Mouse (Mus musculus) myocyte (in vitro differentiated cells): Measurements from ENCODE around the gene Palm3. TPM values are rescaled to one million over a fixed set of nuclear protein-coding genes. Genes with fewer than 3 reads are reported as not detected.
A peak's percentile ranks its signal among the peaks of the same experiment; 100 is the strongest.

Source experiments
- H3K27me3 ChIP-seq: one replicate; pipeline ENCODE4 v1.6.1; 2011; ENCODE audit not compliant: control insufficient read depth, insufficient read depth, insufficient read length
- H3K36me3 ChIP-seq: one replicate; pipeline ENCODE4 v1.6.1; 2011; ENCODE audit not compliant: control insufficient read depth, insufficient read depth
- H3K4me2 ChIP-seq: one replicate; pipeline ENCODE4 v1.6.1; 2011; ENCODE audit warnings: low read depth, control low read depth
- H3K4me3 ChIP-seq: one replicate; pipeline ENCODE4 v1.5.1; 2011; ENCODE audit warnings: mild to moderate bottlenecking, control low read depth, moderate library complexity
- H3K79me2 ChIP-seq: one replicate; pipeline ENCODE4 v1.6.1; 2011; ENCODE audit not compliant: control insufficient read depth, insufficient read depth
- H3ac ChIP-seq: one replicate; pipeline ENCODE4 v1.6.1; 2011; ENCODE audit not compliant: control insufficient read depth, insufficient read length
- CEBPB ChIP-seq: IDR thresholded peaks from 2 replicates; pipeline ENCODE4 v1.6.1; 2011; ENCODE audit warnings: mild to moderate bottlenecking, moderate library complexity; ENCODE audit not compliant: poor library complexity, insufficient read depth, severe bottlenecking
- E2F4 ChIP-seq: IDR thresholded peaks from one replicate; pipeline ENCODE4 v1.6.1; 2011; ENCODE audit warnings: mild to moderate bottlenecking, control low read depth, moderate library complexity; ENCODE audit not compliant: insufficient read depth
- MAX ChIP-seq: IDR thresholded peaks from one replicate; pipeline ENCODE4 v1.6.1; 2011; ENCODE audit warnings: low read depth, mild to moderate bottlenecking, control low read depth
- MYOD1 ChIP-seq, 3 experiments: IDR thresholded peaks; one replicate each; pipeline ENCODE4 v1.6.1; 2011; ENCODE audit warnings: control low read depth in 2 of 3, low read depth in 2 of 3, mild to moderate bottlenecking in 2 of 3, moderate library complexity in 1 of 3; ENCODE audit not compliant: insufficient read length in 2 of 3, control insufficient read depth in 1 of 3
- MYOG ChIP-seq, 3 experiments: IDR thresholded peaks; one replicate each; pipeline ENCODE4 v1.6.1; 2011; ENCODE audit warnings: control low read depth in 2 of 3, low read depth in 2 of 3, mild to moderate bottlenecking in 2 of 3; ENCODE audit not compliant: insufficient read length in 2 of 3, control insufficient read depth in 1 of 3, insufficient read depth in 1 of 3
- POLR2A ChIP-seq: IDR thresholded peaks from one replicate; pipeline ENCODE4 v1.6.1; 2011; ENCODE audit warnings: low read depth, mild to moderate bottlenecking, control low read depth, moderate library complexity; ENCODE audit not compliant: insufficient read length
- POLR2AphosphoS2 ChIP-seq: IDR thresholded peaks from one replicate; pipeline ENCODE4 v1.6.1; 2011; ENCODE audit warnings: low read depth, control low read depth; ENCODE audit not compliant: insufficient read length
- REST ChIP-seq: IDR thresholded peaks from one replicate; pipeline ENCODE4 v1.6.1; 2011; ENCODE audit warnings: mild to moderate bottlenecking, control low read depth, moderate library complexity; ENCODE audit not compliant: insufficient read depth, insufficient read length
- SRF ChIP-seq: IDR thresholded peaks from one replicate; pipeline ENCODE4 v1.6.1; 2011; ENCODE audit warnings: low read depth; ENCODE audit not compliant: control insufficient read depth, insufficient read length
- TCF12 ChIP-seq: IDR thresholded peaks from one replicate; pipeline ENCODE4 v1.6.1; 2011; ENCODE audit warnings: mild to moderate bottlenecking, control low read depth; ENCODE audit not compliant: poor library complexity, insufficient read depth, severe bottlenecking
- TCF3 ChIP-seq: IDR thresholded peaks from one replicate; pipeline ENCODE4 v1.6.1; 2011; ENCODE audit warnings: low read depth, control low read depth; ENCODE audit not compliant: insufficient read length
- USF1 ChIP-seq: IDR thresholded peaks from one replicate; pipeline ENCODE4 v1.6.1; 2011; ENCODE audit warnings: low read depth, mild to moderate bottlenecking, control low read depth, moderate library complexity
- polyA plus RNA-seq: library from polyadenylated mRNA; unstranded; fragments of >200 nt; fragmentation: generic; extraction: Trizol; gene quantifications from one replicate; pipeline ENCODE4 v1.2.1, GENCODE M21; 2012; ENCODE audit warnings: missing spikeins

Palm3 gene
- polyA plus RNA-seq = 4.9 TPM

DNA sequence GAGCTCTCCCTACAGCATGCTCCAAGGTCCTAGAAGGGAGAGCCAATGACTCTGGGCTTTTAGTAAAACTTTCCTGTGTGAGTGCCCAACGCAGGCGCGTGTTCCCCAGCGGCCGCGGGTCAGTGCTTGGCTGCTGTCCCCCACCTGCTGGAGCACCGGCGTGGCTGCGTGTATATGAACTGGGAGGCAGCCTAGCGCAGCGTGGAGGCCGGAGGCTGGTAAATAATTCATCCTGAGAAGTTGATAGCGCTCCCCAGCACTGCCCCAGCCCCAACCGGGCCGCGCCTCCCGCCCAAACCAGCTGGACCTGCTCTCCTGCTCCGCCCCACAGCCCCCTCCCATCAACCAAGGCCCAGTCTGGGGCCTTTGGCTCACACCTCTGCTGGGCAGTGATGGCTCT, at the start of gene Palm3:
TSS of gene Palm3 (plus strand) at position 376 of the 400 bp plus-strand sequence.
- H3K4me2 ChIP-seq = peak within 1 kb of the TSS; percentile 65
- H3K36me3 ChIP-seq = no peaks in the 10 kb centered on the region
- H3K27me3 ChIP-seq = no peaks in the 10 kb centered on the region
- no peaks in the 10 kb centered on the region for H3K79me2 ChIP-seq
- H3ac ChIP-seq = no peak within 1 kb of the TSS
- no peak within 1 kb of the TSS for H3K4me3 ChIP-seq
- TF ChIP-seq REST (no peak), E2F4 (no peak), MYOD1 (IDR thresholded peaks at IDR 0.05; ENCODE audit: control insufficient read depth in 1 of 3, insufficient read length in 2 of 3, low read depth in 2 of 3) (peak in 1 of 3 experiments; percentile 2), SRF (no peak), TCF12 (no peak), MYOG (IDR thresholded peaks at IDR 0.05; ENCODE audit: control insufficient read depth in 1 of 3, insufficient read depth in 1 of 3, insufficient read length in 2 of 3, low read depth in 2 of 3) (peak in 1 of 3 experiments; percentile 41), MAX (no peak), POLR2A (no peak), TCF3 (no peak), USF1 (no peak), CEBPB (no peak), POLR2AphosphoS2 (no peak)

DNA sequence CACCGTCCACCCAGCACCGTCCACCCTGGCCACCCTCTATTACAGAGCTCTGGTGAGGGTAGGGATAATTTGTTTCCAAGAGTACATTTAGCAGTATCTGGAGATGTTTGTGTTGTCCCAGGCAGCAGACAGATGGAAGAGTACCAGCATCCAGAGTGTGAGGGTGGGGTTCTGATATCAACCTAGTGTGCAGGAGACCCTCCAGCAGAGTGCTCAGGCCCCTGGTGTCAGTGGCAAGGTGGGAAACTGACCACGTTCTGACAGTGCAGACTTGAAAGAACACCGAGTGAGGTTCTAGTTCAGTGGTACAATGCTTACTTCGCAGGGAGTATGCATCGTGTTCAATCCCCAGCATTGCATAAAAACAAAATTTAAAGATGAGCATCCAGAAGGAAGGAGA, 49.6 kb upstream of the Palm3 start:
- peaks cover 31% of the 10 kb centered on the region for H3K79me2 ChIP-seq
- H3ac ChIP-seq = peak overlapping the region; percentile 98
- no peak for TF ChIP-seq E2F4
- TF ChIP-seq TCF3 = no peak
- no peak for TF ChIP-seq MAX
- TF ChIP-seq SRF = no peak
- TF ChIP-seq TCF12 = no peak
- TF ChIP-seq MYOD1 (IDR thresholded peaks at IDR 0.05; ENCODE audit: control insufficient read depth in 1 of 3, insufficient read length in 2 of 3, low read depth in 2 of 3) = no peak
- TF ChIP-seq POLR2A = no peak
- no peak for TF ChIP-seq MYOG (IDR thresholded peaks at IDR 0.05; ENCODE audit: control insufficient read depth in 1 of 3, insufficient read depth in 1 of 3, insufficient read length in 2 of 3, low read depth in 2 of 3)
- no peak for TF ChIP-seq USF1
- TF ChIP-seq CEBPB = no peak
- no peak for TF ChIP-seq POLR2AphosphoS2
- TF ChIP-seq REST = no peak
- H3K4me2 ChIP-seq = peak overlapping the region; percentile 86
- peak overlapping the region; percentile 82 for H3K4me3 ChIP-seq
- H3K27me3 ChIP-seq = no peaks in the 10 kb centered on the region
- peaks cover under 1% of the 10 kb centered on the region for H3K36me3 ChIP-seq

DNA sequence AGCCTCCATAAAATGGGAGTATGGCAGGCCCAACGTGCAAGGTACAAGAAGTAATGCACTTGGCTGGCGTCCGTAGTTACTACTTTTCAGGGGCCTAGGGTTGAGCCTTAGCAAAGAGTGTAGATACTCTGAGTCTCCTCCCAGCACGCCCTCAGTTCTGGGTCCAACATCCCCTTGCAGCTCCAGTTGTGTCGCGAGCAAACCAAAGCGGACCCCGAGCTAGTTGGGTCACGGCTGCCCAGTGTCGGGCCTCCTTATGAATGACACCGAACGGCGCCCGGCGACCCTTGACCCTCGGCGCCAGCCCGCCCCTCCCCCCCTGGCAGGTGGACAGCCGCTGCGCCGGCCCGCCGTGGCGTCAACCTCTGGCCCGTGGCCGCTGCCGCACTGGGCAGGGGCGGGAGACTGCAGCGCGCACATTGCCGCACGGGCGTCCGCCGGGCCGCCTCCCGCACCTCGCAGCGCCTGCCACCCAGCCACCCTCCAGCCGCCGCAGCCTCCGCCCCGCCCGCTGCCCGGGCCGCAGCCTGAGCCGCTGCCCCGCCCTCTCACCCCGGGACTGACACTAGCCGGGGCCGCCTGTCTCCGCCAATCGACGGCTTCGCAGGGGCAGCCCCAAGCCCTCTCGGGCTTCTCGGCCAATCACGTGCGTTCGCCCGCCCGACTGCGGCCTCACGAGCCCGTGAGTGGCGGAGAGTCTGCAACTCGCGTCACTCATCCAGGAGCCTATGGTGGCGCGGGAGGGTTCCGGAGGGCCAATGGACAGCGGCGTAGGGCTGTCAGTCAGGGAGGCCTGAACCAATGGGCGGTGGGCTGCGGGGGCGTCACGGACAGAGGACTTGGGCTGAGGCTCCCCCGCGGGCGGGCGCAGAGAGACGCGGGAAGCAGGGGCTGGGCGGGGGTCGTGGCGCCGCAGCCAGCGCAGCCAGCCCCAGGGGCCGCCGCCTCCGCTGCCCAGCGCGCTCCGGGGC, 48.8 kb upstream of the Palm3 start, which contains the start of gene Prkaca:
TSS of gene Prkaca (plus strand) at position 844 of the 971 bp plus-strand sequence.
- no peaks in the 10 kb centered on the region for H3K36me3 ChIP-seq
- peak within 1 kb of the TSS; percentile 82 for H3K4me3 ChIP-seq
- peaks cover 39% of the 10 kb centered on the region for H3K79me2 ChIP-seq
- TF ChIP-seq MYOD1 (IDR thresholded peaks at IDR 0.05; ENCODE audit: control insufficient read depth in 1 of 3, insufficient read length in 2 of 3, low read depth in 2 of 3) = peak in 1 of 3 experiments; percentile 37
- peak; percentile 69 for TF ChIP-seq POLR2AphosphoS2
- no peak for TF ChIP-seq TCF12
- no peak for TF ChIP-seq REST
- peak in 1 of 3 experiments; percentile 38 for TF ChIP-seq MYOG (IDR thresholded peaks at IDR 0.05; ENCODE audit: control insufficient read depth in 1 of 3, insufficient read depth in 1 of 3, insufficient read length in 2 of 3, low read depth in 2 of 3)
- no peak for TF ChIP-seq MAX
- TF ChIP-seq CEBPB = no peak
- peak; percentile 38 for TF ChIP-seq SRF
- peak; percentile 1 for TF ChIP-seq TCF3
- peak; percentile 26 for TF ChIP-seq USF1
- TF ChIP-seq E2F4 = no peak
- peak; percentile 86 for TF ChIP-seq POLR2A
- H3ac ChIP-seq = peak within 1 kb of the TSS; percentile 98
- H3K27me3 ChIP-seq = no peaks in the 10 kb centered on the region
- H3K4me2 ChIP-seq = peak within 1 kb of the TSS; percentile 90

DNA sequence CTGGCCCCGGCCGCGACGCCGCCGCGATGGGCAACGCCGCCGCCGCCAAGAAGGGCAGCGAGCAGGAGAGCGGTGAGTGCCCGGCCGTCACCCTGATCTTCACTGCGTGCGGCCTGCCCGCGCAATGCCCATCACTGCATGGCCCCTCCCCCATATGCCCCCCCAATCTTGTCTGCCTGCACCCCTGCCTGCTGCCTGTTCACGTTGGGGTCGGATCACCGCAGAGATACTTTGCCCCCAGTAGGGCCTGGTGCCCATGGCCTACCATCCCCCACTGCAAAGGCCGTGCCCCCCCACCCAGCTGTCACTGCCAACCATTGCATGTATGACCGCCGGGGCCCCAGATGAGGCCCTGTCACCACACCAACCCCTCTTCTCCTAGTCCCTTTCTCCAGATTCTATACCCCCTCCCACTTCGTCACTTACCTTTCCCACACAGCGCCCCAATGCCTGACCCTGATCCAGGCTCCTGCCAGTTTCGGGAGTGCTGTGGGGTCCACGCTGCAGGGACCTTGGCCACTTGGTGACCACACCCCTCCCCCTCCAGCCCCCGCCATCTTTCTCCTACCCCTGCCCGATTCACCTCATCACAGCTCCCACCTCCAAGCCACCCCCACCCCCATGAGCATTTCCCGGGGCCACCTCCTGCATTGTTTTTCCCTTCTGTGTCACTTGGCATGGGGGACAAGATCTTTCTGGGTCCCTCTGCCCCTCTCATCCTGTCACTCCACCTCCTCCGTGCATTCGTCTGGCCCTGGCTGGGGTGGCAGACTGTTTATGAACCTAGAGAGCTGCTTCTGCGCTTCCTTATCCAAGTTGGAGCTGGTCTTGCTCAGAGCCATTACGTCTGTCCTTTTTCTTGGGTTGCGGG, 47.9 kb upstream of the Palm3 start:
- TF ChIP-seq CEBPB (no peak), POLR2AphosphoS2 (peak; percentile 53), TCF12 (no peak), E2F4 (no peak), MAX (no peak), MYOG (IDR thresholded peaks at IDR 0.05; ENCODE audit: control insufficient read depth in 1 of 3, insufficient read depth in 1 of 3, insufficient read length in 2 of 3, low read depth in 2 of 3) (peak in 1 of 3 experiments; percentile 74), TCF3 (peak; percentile 18), SRF (no peak), MYOD1 (IDR thresholded peaks at IDR 0.05; ENCODE audit: control insufficient read depth in 1 of 3, insufficient read length in 2 of 3, low read depth in 2 of 3) (peak in 2 of 3 experiments; percentile 86 to 89), POLR2A (no peak), USF1 (no peak), REST (no peak)
- Histone ChIP-seq H3K27me3 (no peaks in the 10 kb centered on the region), H3K36me3 (no peaks in the 10 kb centered on the region), H3K79me2 (peaks cover 48% of the 10 kb centered on the region), H3K4me2 (peak overlapping the region; percentile 90), H3ac (peak overlapping the region; percentile 98), H3K4me3 (peak overlapping the region; percentile 82)
